Mouse (Mus musculus) neural tube, embryonic 13.5 days (tissue): ENCODE data around the gene Ost4. TPM values are rescaled to one million over a fixed set of nuclear protein-coding genes. Genes with fewer than 3 reads are reported as not detected.

Source experiments
- ATAC-seq: fragments of 200-750 bp; cut with Nextera tagmentation; 2 replicates; pipeline ENCODE4 v1.8.0; 2017; ENCODE audit warnings: low read depth, mild to moderate bottlenecking, moderate TSS enrichment, moderate library complexity
- H3K27ac ChIP-seq: fragments of 300-500 bp; sonication (generic); replicated peaks from 2 replicates; pipeline ENCODE4 v1.5.1; 2015; ENCODE audit warnings: moderate library complexity, mild to moderate bottlenecking, inconsistent platforms
- H3K27me3 ChIP-seq: fragments of 300-500 bp; sonication (generic); 2 replicates; pipeline ENCODE4 v1.6.1; 2015; ENCODE audit warnings: mild to moderate bottlenecking, inconsistent platforms
- H3K36me3 ChIP-seq: fragments of 300-500 bp; sonication (generic); 2 replicates; pipeline ENCODE4 v1.6.1; 2015; ENCODE audit warnings: mild to moderate bottlenecking, inconsistent platforms
- H3K4me1 ChIP-seq: fragments of 300-500 bp; sonication (generic); replicated peaks from 2 replicates; pipeline ENCODE4 v1.6.1; 2015; ENCODE audit warnings: inconsistent platforms
- H3K4me2 ChIP-seq: fragments of 300-500 bp; sonication (generic); 2 replicates; pipeline ENCODE4 v1.6.1; 2015; ENCODE audit warnings: inconsistent platforms, mild to moderate bottlenecking, moderate library complexity
- H3K4me3 ChIP-seq: fragments of 300-500 bp; sonication (generic); 2 replicates; pipeline ENCODE4 v1.5.1; 2015; ENCODE audit warnings: mild to moderate bottlenecking, inconsistent platforms
- H3K9ac ChIP-seq: fragments of 300-500 bp; sonication (generic); 2 replicates; pipeline ENCODE4 v1.6.1; 2015; ENCODE audit warnings: moderate library complexity, mild to moderate bottlenecking, inconsistent platforms
- H3K9me3 ChIP-seq: fragments of 300-500 bp; sonication (generic); 2 replicates; pipeline ENCODE4 v1.6.1; 2016; ENCODE audit warnings: inconsistent platforms
- WGBS: fragments of 180-500 bp; shearing (Covaris S2); methylation state at CpG from one replicate; pipeline ENCODE4 v1.1.7; 2015; 5-methylcytosine and 5-hydroxymethylcytosine counted together
- polyA plus RNA-seq: library from polyadenylated mRNA; unstranded; fragments of >200 nt; fragmentation: Nextera tagmentation; extraction: Ambion mirVana; gene quantifications from 2 replicates; pipeline ENCODE4 v1.2.1, GENCODE M21; 2015

Gene Ost4
- polyA plus RNA-seq, 1 experiment from 2014 or later = 278 TPM

DNA sequence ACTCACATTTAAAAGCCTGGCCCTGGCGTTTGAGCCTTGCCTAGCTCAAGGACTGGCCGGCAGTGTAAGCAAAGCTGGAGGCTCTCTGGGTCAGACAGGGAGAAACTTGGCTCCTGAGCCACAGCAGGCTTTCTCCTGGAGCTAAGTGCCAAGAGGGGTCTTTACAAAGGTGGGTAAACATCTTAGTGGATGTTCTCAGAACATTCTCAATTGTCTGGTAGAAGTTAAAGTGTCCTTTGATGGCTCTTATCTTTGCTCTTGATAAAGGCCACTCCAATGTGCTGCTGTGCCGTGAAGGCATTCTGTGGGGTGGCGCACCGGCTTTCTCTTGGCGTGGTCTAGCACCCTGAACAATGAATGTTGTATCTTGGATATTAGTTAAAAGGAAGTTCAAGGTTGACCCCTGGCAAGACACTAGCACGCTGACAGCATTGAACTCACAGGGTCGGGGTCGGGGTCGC, 15.0 kb upstream of the Ost4 start:
- H3K9ac ChIP-seq = peak overlapping the region; percentile 71
- peak overlapping the region; percentile 84 for H3K4me2 ChIP-seq
- H3K27me3 ChIP-seq = 0 out of 2 replicates have a peak, but pooled peaks cover 2% of the 10 kb centered on the region
- WGBS = 77% methylated on average over 10 of the region's 10 CpGs
- H3K9me3 ChIP-seq = no peaks in the 10 kb centered on the region
- H3K4me3 ChIP-seq = peak overlapping the region; percentile 49; the same call in 1 of the 2 replicates
- ATAC-seq = no peak
- no peaks in the 10 kb centered on the region for H3K36me3 ChIP-seq
- peaks cover 28% of the 10 kb centered on the region for H3K4me1 ChIP-seq
- no peak overlapping the region for H3K27ac ChIP-seq

- Histone ChIP-seq H3K4me2 (peak within 1 kb of the TSS; percentile 84), H3K36me3 (no peaks in the 10 kb centered on the region), H3K27ac (peak within 1 kb of the TSS; percentile 73), H3K9me3 (no peaks in the 10 kb centered on the region), H3K27me3 (0 out of 2 replicates have a peak, but pooled peaks cover 2% of the 10 kb centered on the region), H3K4me3 (peak within 1 kb of the TSS; percentile 49), H3K9ac (peak within 1 kb of the TSS; percentile 71), H3K4me1 (peaks cover 28% of the 10 kb centered on the region)
- ATAC-seq = peak; percentile 73
- 1% methylated on average over 39 of the region's 40 CpGs for WGBS
Measured at GRCm38 (mm10) chr5:30921256-30922033, 13.9 kb upstream of the Ost4 start, which contains the start of gene Khk. Gene Khk, plus strand, starts transcription at chr5:30921431.

DNA sequence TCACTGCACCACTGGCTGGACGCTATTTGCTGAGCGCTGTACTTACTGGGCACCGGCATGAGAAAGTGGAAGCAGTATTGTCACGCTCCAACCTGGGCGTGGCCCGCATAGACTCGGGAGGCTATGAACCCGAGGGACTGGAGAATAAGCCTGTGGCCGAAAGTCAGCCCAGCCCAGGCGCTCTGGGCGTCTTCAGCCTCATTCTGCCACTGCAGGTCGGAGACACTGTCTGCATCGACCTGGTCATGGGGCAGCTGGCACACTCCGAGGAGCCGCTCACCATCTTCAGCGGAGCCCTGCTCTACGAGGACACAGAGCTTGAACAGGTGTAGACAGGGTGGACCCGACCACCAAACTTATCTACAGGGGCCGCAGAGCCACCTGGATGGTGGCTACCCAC, 13.0 kb upstream of the Ost4 start:
- no peaks in the 10 kb centered on the region for H3K9me3 ChIP-seq
- no peaks in the 10 kb centered on the region for H3K36me3 ChIP-seq
- peak; percentile 2; the same call in 1 of the 2 replicates for ATAC-seq
- H3K4me1 ChIP-seq = peaks cover 34% of the 10 kb centered on the region
- H3K27me3 ChIP-seq = 0 out of 2 replicates have a peak, but pooled peaks cover 2% of the 10 kb centered on the region
- no peak overlapping the region for H3K4me3 ChIP-seq
- no peak overlapping the region for H3K9ac ChIP-seq
- H3K4me2 ChIP-seq = peak overlapping the region; percentile 84
- 56% methylated on average over 19 of the region's 19 CpGs for WGBS
- H3K27ac ChIP-seq = no peak overlapping the region

DNA sequence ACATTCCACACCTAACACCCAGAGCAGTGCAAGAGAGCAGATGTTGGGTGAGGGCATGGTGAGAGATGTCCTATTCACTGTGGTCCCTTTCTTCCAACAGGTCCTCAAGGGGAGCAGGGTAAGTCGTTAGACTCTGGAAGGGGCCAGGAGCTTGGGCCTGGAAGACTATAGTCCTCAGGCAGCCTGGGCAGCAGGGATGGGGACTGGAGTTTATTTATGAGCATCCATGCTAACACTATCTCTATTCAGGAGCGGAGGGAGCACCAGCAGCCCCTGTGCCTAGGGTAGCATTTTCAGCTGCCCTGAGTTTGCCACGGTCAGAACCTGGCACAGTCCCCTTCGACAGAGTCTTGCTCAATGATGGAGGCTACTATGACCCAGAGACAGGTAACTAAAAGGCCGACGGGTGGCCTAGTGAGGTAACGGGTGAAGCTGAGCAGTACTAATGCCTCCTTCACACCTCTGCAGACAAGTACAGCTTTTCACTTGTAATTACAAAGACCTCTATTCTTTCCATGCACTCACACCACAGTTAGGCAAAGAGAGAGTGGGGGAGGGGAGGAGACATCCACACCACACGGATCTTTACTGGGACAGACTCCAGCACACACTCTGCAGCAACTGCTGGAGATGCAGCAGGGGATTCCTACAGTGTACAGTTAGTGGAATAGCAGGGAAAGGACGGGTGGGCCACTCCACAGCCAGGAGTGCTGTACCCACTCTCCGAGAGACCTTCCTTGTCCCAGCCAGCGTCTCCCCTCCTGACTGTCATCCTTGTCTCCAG, 12.4 kb upstream of the Ost4 start:
- H3K9me3 ChIP-seq = no peaks in the 10 kb centered on the region
- H3K36me3 ChIP-seq = no peaks in the 10 kb centered on the region
- H3K4me2 ChIP-seq = peak overlapping the region; percentile 84; the same call in 1 of the 2 replicates
- H3K9ac ChIP-seq = no peak overlapping the region
- ATAC-seq = no peak
- 60% methylated on average over 11 of the region's 11 CpGs for WGBS
- H3K4me1 ChIP-seq = peaks cover 40% of the 10 kb centered on the region
- H3K27me3 ChIP-seq = 0 out of 2 replicates have a peak, but pooled peaks cover 2% of the 10 kb centered on the region
- no peak overlapping the region for H3K4me3 ChIP-seq
- H3K27ac ChIP-seq = no peak overlapping the region

- ATAC-seq = no peak
- Histone ChIP-seq H3K27ac (no peak overlapping the region), H3K4me1 (peaks cover 53% of the 10 kb centered on the region), H3K36me3 (no peaks in the 10 kb centered on the region), H3K4me3 (no peak overlapping the region), H3K27me3 (0 out of 2 replicates have a peak, but pooled peaks cover 2% of the 10 kb centered on the region), H3K9me3 (no peaks in the 10 kb centered on the region), H3K4me2 (no peak overlapping the region), H3K9ac (no peak overlapping the region)
- 77% methylated on average over 8 of the region's 8 CpGs for WGBS
Measured at GRCm38 (mm10) chr5:30918691-30919090, 11.1 kb upstream of the Ost4 start.

DNA sequence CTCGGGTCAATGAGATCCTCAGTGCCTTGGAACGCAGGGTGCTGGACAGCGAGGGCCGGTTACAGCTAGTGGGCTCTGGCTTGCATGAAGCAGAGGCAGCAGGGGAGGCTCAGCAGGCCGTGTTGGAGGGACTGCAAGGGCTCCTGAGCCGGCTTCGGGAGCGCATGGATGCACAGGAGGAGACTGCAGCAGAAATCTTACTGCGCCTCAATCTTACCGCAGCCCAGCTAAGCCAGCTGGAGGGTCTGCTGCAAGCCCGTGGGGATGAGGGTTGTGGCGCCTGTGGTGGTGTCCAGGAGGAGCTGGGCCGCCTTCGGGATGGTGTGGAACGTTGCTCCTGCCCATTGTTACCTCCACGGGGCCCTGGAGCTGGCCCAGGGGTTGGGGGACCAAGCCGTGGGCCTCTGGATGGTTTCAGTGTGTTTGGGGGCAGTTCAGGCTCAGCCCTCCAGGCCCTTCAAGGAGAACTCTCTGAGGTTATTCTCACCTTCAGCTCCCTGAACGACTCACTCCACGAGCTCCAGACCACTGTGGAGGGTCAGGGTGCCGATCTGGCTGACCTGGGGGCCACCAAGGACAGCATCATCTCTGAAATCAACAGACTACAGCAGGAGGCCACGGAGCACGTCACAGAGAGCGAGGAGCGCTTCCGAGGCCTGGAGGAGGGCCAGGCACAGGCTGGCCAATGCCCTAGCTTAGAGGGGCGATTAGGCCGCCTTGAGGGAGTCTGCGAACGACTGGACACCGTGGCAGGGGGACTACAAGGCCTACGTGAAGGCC, 10.5 kb upstream of the Ost4 start:
- H3K4me3 ChIP-seq = no peak overlapping the region
- no peak overlapping the region for H3K9ac ChIP-seq
- H3K4me2 ChIP-seq = no peak overlapping the region
- H3K27me3 ChIP-seq = 0 out of 2 replicates have a peak, but pooled peaks cover 1% of the 10 kb centered on the region
- H3K9me3 ChIP-seq = no peaks in the 10 kb centered on the region
- no peaks in the 10 kb centered on the region for H3K36me3 ChIP-seq
- no peak for ATAC-seq
- peaks cover 59% of the 10 kb centered on the region for H3K4me1 ChIP-seq
- 84% methylated on average over 31 of the region's 31 CpGs for WGBS
- no peak overlapping the region for H3K27ac ChIP-seq

DNA sequence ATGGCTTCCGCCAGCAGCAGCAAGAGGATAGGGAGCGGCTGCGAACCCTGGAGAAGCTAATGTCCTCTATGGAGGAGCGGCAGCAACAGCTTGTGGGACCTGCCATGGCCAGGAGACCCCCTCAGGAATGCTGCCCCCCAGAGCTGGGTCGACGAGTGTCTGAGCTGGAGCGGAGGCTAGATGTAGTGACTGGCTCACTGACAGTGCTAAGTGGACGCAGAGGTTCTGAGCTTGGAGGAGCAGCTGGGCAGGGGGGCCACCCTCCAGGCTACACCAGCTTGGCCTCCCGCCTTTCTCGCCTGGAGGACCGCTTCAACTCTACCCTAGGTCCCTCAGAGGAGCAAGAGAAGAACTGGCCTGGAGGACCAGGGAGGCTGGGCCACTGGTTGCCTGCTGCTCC, 9.8 kb upstream of the Ost4 start:
- H3K4me3 ChIP-seq = no peak overlapping the region
- ATAC-seq = no peak
- no peak overlapping the region for H3K9ac ChIP-seq
- no peaks in the 10 kb centered on the region for H3K36me3 ChIP-seq
- H3K9me3 ChIP-seq = no peaks in the 10 kb centered on the region
- WGBS = 88% methylated on average over 11 of the region's 11 CpGs
- H3K4me1 ChIP-seq = peaks cover 62% of the 10 kb centered on the region
- no peak overlapping the region for H3K4me2 ChIP-seq
- no peak overlapping the region for H3K27ac ChIP-seq
- H3K27me3 ChIP-seq = no peaks in the 10 kb centered on the region

DNA sequence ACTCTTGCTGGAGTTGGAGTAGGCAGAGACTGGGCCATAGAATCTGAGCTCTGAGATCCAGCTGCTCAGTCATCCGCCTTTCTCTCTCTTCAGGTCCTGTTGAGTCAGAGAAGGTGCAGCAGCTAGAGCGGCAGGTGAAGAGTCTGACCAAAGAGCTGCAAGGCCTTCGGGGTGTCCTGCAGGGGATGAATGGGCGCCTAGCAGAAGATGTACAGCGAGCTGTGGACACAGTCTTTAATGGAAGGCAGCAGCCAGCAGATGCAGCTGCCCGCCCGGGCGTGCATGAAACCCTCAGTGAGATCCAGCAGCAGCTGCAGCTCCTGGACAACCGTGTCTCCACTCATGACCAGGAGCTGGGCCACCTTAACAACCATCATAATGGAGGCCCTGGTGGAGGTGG, 9.3 kb upstream of the Ost4 start:
- H3K4me2 ChIP-seq = no peak overlapping the region
- no peak overlapping the region for H3K27ac ChIP-seq
- H3K36me3 ChIP-seq = no peaks in the 10 kb centered on the region
- H3K4me3 ChIP-seq = no peak overlapping the region
- WGBS = 95% methylated on average over 9 of the region's 9 CpGs
- peaks cover 61% of the 10 kb centered on the region for H3K4me1 ChIP-seq
- H3K9me3 ChIP-seq = no peaks in the 10 kb centered on the region
- no peak overlapping the region; the same call in 1 of the 2 replicates for H3K9ac ChIP-seq
- no peaks in the 10 kb centered on the region for H3K27me3 ChIP-seq
- no peak for ATAC-seq

GRCm38 (mm10) chr5:30915974-30916433, 8.4 kb upstream of the Ost4 start:
- no peaks in the 10 kb centered on the region for H3K9me3 ChIP-seq
- ATAC-seq = peak; percentile 84
- peak overlapping the region; percentile 59 for H3K27ac ChIP-seq
- no peaks in the 10 kb centered on the region for H3K36me3 ChIP-seq
- peak overlapping the region; percentile 46 for H3K4me2 ChIP-seq
- no peaks in the 10 kb centered on the region for H3K27me3 ChIP-seq
- H3K4me1 ChIP-seq = peaks cover 56% of the 10 kb centered on the region
- 0 out of 2 replicates have a peak overlapping the region, but pooled peaks have one; percentile 13 for H3K4me3 ChIP-seq
- WGBS = 6% methylated on average over 7 of the region's 7 CpGs
- no peak overlapping the region; the same call in 1 of the 2 replicates for H3K9ac ChIP-seq

GRCm38 (mm10) chr5:30915456-30915855, 7.9 kb upstream of the Ost4 start:
- Histone ChIP-seq H3K4me2 (peak overlapping the region; percentile 46), H3K36me3 (no peaks in the 10 kb centered on the region), H3K9me3 (no peaks in the 10 kb centered on the region), H3K27me3 (no peaks in the 10 kb centered on the region), H3K9ac (peak overlapping the region; percentile 46; the same call in 1 of the 2 replicates), H3K4me1 (peaks cover 51% of the 10 kb centered on the region), H3K27ac (0 out of 2 replicates have a peak overlapping the region, but pooled peaks have one; percentile 34), H3K4me3 (peak overlapping the region; percentile 35; the same call in 1 of the 2 replicates)
- peak; percentile 47 for ATAC-seq
- 70% methylated on average over 9 of the region's 9 CpGs for WGBS

- Histone ChIP-seq H3K4me3 (peak overlapping the region; percentile 35), H3K9me3 (no peaks in the 10 kb centered on the region), H3K4me1 (peaks cover 44% of the 10 kb centered on the region), H3K36me3 (no peaks in the 10 kb centered on the region), H3K27ac (no peak overlapping the region), H3K9ac (peak overlapping the region; percentile 63; the same call in 1 of the 2 replicates), H3K27me3 (no peaks in the 10 kb centered on the region), H3K4me2 (peak overlapping the region; percentile 46)
- WGBS = 72% methylated on average over 6 of the region's 6 CpGs
- no peak for ATAC-seq
Measured at GRCm38 (mm10) chr5:30914849-30915248, 7.3 kb upstream of the Ost4 start.
